Mouse (Mus musculus) midbrain, embryonic 14.5 days (tissue): ENCODE data around the gene Gm10959. TPM values are rescaled to one million over a fixed set of nuclear protein-coding genes. Genes with fewer than 3 reads are reported as not detected.
"Not testable (repeated sequence)": the region's sequence is repeated elsewhere in the genome, so short reads cannot be mapped to it uniquely, and the experiment has no call there.

Source experiments
- ATAC-seq: fragments of 200-750 bp; cut with Nextera tagmentation; 2 replicates; pipeline ENCODE4 v1.8.0; 2017; ENCODE audit warnings: moderate number of reproducible peaks, moderate library complexity; ENCODE audit not compliant: low FRiP score, low TSS enrichment
- DNase-seq: peaks from one replicate; pipeline ENCODE4 v3.0.0-alpha.2; 2015
- H3K27ac ChIP-seq: fragments of 300-500 bp; sonication (generic); replicated peaks from 2 replicates; pipeline ENCODE4 v1.5.1; 2014; ENCODE audit warnings: mild to moderate bottlenecking, low read depth, low read length, moderate library complexity
- H3K27me3 ChIP-seq: fragments of 300-500 bp; sonication (generic); 2 replicates; pipeline ENCODE4 v1.6.1; 2014; ENCODE audit warnings: low read length, control low read depth, mixed read lengths; ENCODE audit not compliant: control insufficient read depth, insufficient read depth
- H3K36me3 ChIP-seq: fragments of 300-500 bp; sonication (generic); 2 replicates; pipeline ENCODE4 v1.6.1; 2014; ENCODE audit warnings: low read length, control low read depth; ENCODE audit not compliant: control insufficient read depth, insufficient read depth
- H3K4me1 ChIP-seq: fragments of 300-500 bp; sonication (generic); 2 replicates; pipeline ENCODE4 v1.6.1; 2014; ENCODE audit warnings: mild to moderate bottlenecking, antibody characterized with exemption, low read length, control low read depth; ENCODE audit not compliant: control insufficient read depth, insufficient read depth
- H3K4me2 ChIP-seq: fragments of 300-500 bp; sonication (generic); 2 replicates; pipeline ENCODE4 v1.6.1; 2014; ENCODE audit warnings: mild to moderate bottlenecking, low read length, moderate library complexity
- H3K4me3 ChIP-seq: fragments of 300-500 bp; sonication (generic); replicated peaks from 2 replicates; pipeline ENCODE4 v1.5.1; 2014; ENCODE audit warnings: low read depth, low read length
- H3K9ac ChIP-seq: fragments of 300-500 bp; sonication (generic); replicated peaks from 2 replicates; pipeline ENCODE4 v1.6.1; 2014; ENCODE audit warnings: mild to moderate bottlenecking, low read length, moderate library complexity
- H3K9me3 ChIP-seq: fragments of 300-500 bp; sonication (generic); 2 replicates; pipeline ENCODE4 v1.6.1; 2016; ENCODE audit warnings: low read length, control low read depth, mixed read lengths; ENCODE audit not compliant: control insufficient read depth
- WGBS: fragments of 180-500 bp; shearing (Covaris S2); extraction: QIAGEN DNeasy Blood & Tissue Kit; methylation state at CpG from one replicate; pipeline ENCODE4 v1.1.7; 2014; 5-methylcytosine and 5-hydroxymethylcytosine counted together
- polyA plus RNA-seq: library from polyadenylated mRNA; unstranded; fragments of >200 nt; fragmentation: Nextera tagmentation; extraction: Ambion mirVana; gene quantifications from 2 replicates; pipeline ENCODE4 v1.2.1, GENCODE M21; 2014

Gm10959 gene
- not detected in 2 replicates for polyA plus RNA-seq

- H3K9ac ChIP-seq = no peak within 1 kb of the TSS
- H3K4me2 ChIP-seq = no peak within 1 kb of the TSS
- no peak within 1 kb of the TSS for H3K4me3 ChIP-seq
- H3K4me1 ChIP-seq = no peaks in the 10 kb centered on the region
- no peak for ATAC-seq
- no peaks in the 10 kb centered on the region for H3K27me3 ChIP-seq
- H3K36me3 ChIP-seq = no peaks in the 10 kb centered on the region
- WGBS = 75% methylated on average over 8 of the region's 8 CpGs
- H3K27ac ChIP-seq = no peak within 1 kb of the TSS
- H3K9me3 ChIP-seq = no peaks in the 10 kb centered on the region
- no peak for DNase-seq
Observed at GRCm38 (mm10) chr3:122919260-122919659, at the start of gene Gm10959. Gm10959 (minus strand) TSS chr3:122919360.

- DNase-seq (no peak), ATAC-seq (no peak)
- no peak overlapping the region for H3K4me3 ChIP-seq
- no peak overlapping the region for H3K9ac ChIP-seq
- no peaks in the 10 kb centered on the region; the same call in 1 of the 2 replicates for H3K36me3 ChIP-seq
- H3K4me2 ChIP-seq = no peak overlapping the region
- H3K27me3 ChIP-seq = no peaks in the 10 kb centered on the region
- H3K4me1 ChIP-seq = no peaks in the 10 kb centered on the region
- H3K27ac ChIP-seq = no peak overlapping the region
- H3K9me3 ChIP-seq = no peaks in the 10 kb centered on the region
- 94% methylated on average over 9 of the region's 9 CpGs for WGBS
Observed at GRCm38 (mm10) chr3:122968391-122968790, 49.2 kb upstream of the Gm10959 start.

- H3K27me3 ChIP-seq = no peaks in the 10 kb centered on the region
- H3K9ac ChIP-seq = no peak overlapping the region
- H3K36me3 ChIP-seq = no peaks in the 10 kb centered on the region; the same call in 1 of the 2 replicates
- no peak overlapping the region for H3K27ac ChIP-seq
- H3K4me1 ChIP-seq = no peaks in the 10 kb centered on the region
- ATAC-seq (no peak), DNase-seq (no peak)
- 91% methylated on average over 5 of the region's 5 CpGs for whole genome bisulfite sequencing
- H3K4me2 ChIP-seq = no peak overlapping the region
- H3K4me3 ChIP-seq = no peak overlapping the region
- H3K9me3 ChIP-seq = no peaks in the 10 kb centered on the region
Observed at GRCm38 (mm10) chr3:122964301-122964700, 45.1 kb upstream of the Gm10959 start.

GRCm38 (mm10) chr3:122950129-122950528, 31.0 kb upstream of the Gm10959 start:
- H3K9ac ChIP-seq = no peak overlapping the region
- no peak overlapping the region for H3K4me3 ChIP-seq
- H3K4me2 ChIP-seq = no peak overlapping the region
- no peaks in the 10 kb centered on the region for H3K9me3 ChIP-seq
- no peak for ATAC-seq
- DNase-seq = no peak
- no peak overlapping the region for H3K27ac ChIP-seq
- 92% methylated on average over 2 of the region's 2 CpGs for WGBS
- no peaks in the 10 kb centered on the region for H3K4me1 ChIP-seq
- no peaks in the 10 kb centered on the region for H3K27me3 ChIP-seq
- peaks cover 13% of the 10 kb centered on the region for H3K36me3 ChIP-seq

GRCm38 (mm10) chr3:122943387-122943890, 24.3 kb upstream of the Gm10959 start:
- ATAC-seq = no peak
- no peak overlapping the region for H3K4me3 ChIP-seq

GRCm38 (mm10) chr3:122939215-122939614, 20.1 kb upstream of the Gm10959 start:
- no peaks in the 10 kb centered on the region for H3K27me3 ChIP-seq
- no peaks in the 10 kb centered on the region for H3K9me3 ChIP-seq
- no peak overlapping the region for H3K27ac ChIP-seq
- WGBS = 85% methylated on average over 2 of the region's 2 CpGs
- no peaks in the 10 kb centered on the region for H3K4me1 ChIP-seq
- 0 out of 2 replicates have a peak, but pooled peaks cover 4% of the 10 kb centered on the region for H3K36me3 ChIP-seq
- ATAC-seq = no peak
- no peak overlapping the region for H3K4me3 ChIP-seq
- H3K9ac ChIP-seq = no peak overlapping the region
- H3K4me2 ChIP-seq = no peak overlapping the region
- peak; percentile 83 for DNase-seq

More at GRCm38 (mm10) chr3:122943387-122943890, 24.3 kb upstream of the Gm10959 start:
- no peaks in the 10 kb centered on the region for H3K9me3 ChIP-seq
- no peak for DNase-seq
- no peak overlapping the region for H3K9ac ChIP-seq
- 81% methylated on average over 6 of the region's 6 CpGs for whole genome bisulfite sequencing
- no peaks in the 10 kb centered on the region for H3K4me1 ChIP-seq
- no peaks in the 10 kb centered on the region for H3K27me3 ChIP-seq
- H3K27ac ChIP-seq = no peak overlapping the region
- H3K36me3 ChIP-seq = no peaks in the 10 kb centered on the region
- H3K4me2 ChIP-seq = no peak overlapping the region

GRCm38 (mm10) chr3:122937176-122937575, 18.0 kb upstream of the Gm10959 start:
- not testable (repeated sequence) for H3K4me1 ChIP-seq, H3K4me2 ChIP-seq, ATAC-seq, H3K9me3 ChIP-seq, H3K27ac ChIP-seq, H3K27me3 ChIP-seq, DNase-seq, H3K9ac ChIP-seq, H3K4me3 ChIP-seq, H3K36me3 ChIP-seq
- 81% methylated on average over 13 of the region's 13 CpGs for WGBS

GRCm38 (mm10) chr3:122932466-122932865, 13.3 kb upstream of the Gm10959 start:
- WGBS = 90% methylated on average over 1 of the region's 1 CpGs
- Histone ChIP-seq H3K4me3 (no peak overlapping the region), H3K9me3 (no peaks in the 10 kb centered on the region), H3K9ac (no peak overlapping the region), H3K36me3 (peaks cover 8% of the 10 kb centered on the region; the same call in 1 of the 2 replicates), H3K27ac (no peak overlapping the region), H3K27me3 (no peaks in the 10 kb centered on the region), H3K4me2 (no peak overlapping the region), H3K4me1 (no peaks in the 10 kb centered on the region)
- ATAC-seq = no peak
- no peak for DNase-seq

- Histone ChIP-seq H3K4me3 (no peak overlapping the region), H3K9me3 (no peaks in the 10 kb centered on the region), H3K27me3 (no peaks in the 10 kb centered on the region), H3K4me1 (peaks cover 6% of the 10 kb centered on the region), H3K36me3 (peaks cover 5% of the 10 kb centered on the region; the same call in 1 of the 2 replicates), H3K4me2 (no peak overlapping the region), H3K9ac (no peak overlapping the region), H3K27ac (no peak overlapping the region)
- ATAC-seq (no peak), DNase-seq (no peak)
- WGBS = 92% methylated on average over 6 of the region's 6 CpGs
Observed at GRCm38 (mm10) chr3:122929723-122930122, 10.6 kb upstream of the Gm10959 start.
